Mouse (Mus musculus): ENCODE measurements around the gene Rbbp4. TPM values are rescaled to one million over a fixed set of nuclear protein-coding genes. Genes with fewer than 3 reads are reported as not detected.

The Rbbp4 gene
- polyA plus RNA-seq, 1 experiment: 64.5 TPM

DNA sequence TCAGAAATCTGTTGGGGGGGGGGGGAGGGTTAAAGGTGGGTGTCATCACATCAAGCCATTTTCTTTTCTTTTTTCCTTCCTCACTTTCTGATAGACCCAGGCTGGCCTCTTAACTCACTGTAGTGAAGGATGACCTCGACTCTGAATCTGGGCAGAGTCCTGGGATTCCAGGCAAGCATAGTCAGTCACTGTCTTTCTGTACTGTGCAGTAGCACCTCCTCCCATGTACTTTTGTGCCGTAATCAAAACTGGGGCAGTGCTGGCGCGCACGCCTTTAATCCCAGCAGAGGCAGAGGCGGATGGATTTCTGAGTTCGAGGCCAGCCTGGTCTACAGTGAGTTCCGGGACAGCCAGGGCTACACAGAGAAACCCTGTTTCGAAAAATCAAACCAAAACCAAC is 31.4 kb downstream of the Rbbp4 start:
- no peak overlapping the region for H3K4me3 ChIP-seq (ENCODE audit: insufficient read depth, low read length)
- H3K27ac ChIP-seq (ENCODE audit: insufficient read depth, low read length): no peak overlapping the region
- no peak for TF ChIP-seq POLR2A (IDR thresholded peaks at IDR 0.05; ENCODE audit: extremely low read depth, insufficient read depth, low read length)
- no peak for TF ChIP-seq CTCF (IDR thresholded peaks at IDR 0.05; ENCODE audit: extremely low read depth, insufficient read depth, low read length)
- H3K4me1 ChIP-seq (ENCODE audit: control insufficient read depth, insufficient read depth, low read length): no peaks in the 10 kb centered on the region

GRCm38 (mm10) chr4:129303401-129303800 is 31.8 kb downstream of the Rbbp4 start:
- no peak overlapping the region for H3K4me3 ChIP-seq (ENCODE audit: insufficient read depth, low read length)
- no peak overlapping the region for H3K27ac ChIP-seq (ENCODE audit: insufficient read depth, low read length)
- TF ChIP-seq POLR2A (IDR thresholded peaks at IDR 0.05; ENCODE audit: extremely low read depth, insufficient read depth, low read length) (no peak), CTCF (IDR thresholded peaks at IDR 0.05; ENCODE audit: extremely low read depth, insufficient read depth, low read length) (no peak)
- no peaks in the 10 kb centered on the region for H3K4me1 ChIP-seq (ENCODE audit: control insufficient read depth, insufficient read depth, low read length)

GRCm38 (mm10) chr4:129299121-129299520 is 36.0 kb downstream of the Rbbp4 start:
- no peak for TF ChIP-seq CTCF (IDR thresholded peaks at IDR 0.05; ENCODE audit: extremely low read depth, insufficient read depth, low read length)
- TF ChIP-seq POLR2A (IDR thresholded peaks at IDR 0.05; ENCODE audit: extremely low read depth, insufficient read depth, low read length): no peak
- H3K4me1 ChIP-seq (ENCODE audit: control insufficient read depth, insufficient read depth, low read length): no peaks in the 10 kb centered on the region
- no peak overlapping the region for H3K27ac ChIP-seq (ENCODE audit: insufficient read depth, low read length)
- no peak overlapping the region for H3K4me3 ChIP-seq (ENCODE audit: insufficient read depth, low read length)

DNA sequence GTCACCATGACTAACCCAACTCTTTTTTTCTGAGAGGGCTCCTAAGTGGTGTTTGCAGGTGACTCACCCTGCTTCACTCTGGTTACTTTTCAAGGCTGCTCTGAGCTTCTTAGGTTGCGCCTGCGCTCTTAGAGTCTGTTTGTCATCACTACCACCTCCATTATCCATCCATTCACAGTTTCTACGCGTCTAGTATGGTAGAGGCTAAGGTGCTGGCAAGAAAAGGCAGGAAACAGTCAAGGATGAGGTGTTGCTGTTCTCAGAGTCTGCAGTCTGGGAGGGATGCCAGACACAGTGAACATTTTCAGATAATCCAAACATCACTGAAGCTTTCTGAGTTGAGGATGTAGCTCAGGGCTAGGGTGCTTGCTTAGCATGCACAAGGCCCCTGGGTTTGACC is 37.4 kb downstream of the Rbbp4 start:
- no peak overlapping the region for H3K27ac ChIP-seq (ENCODE audit: insufficient read depth, low read length)

DNA sequence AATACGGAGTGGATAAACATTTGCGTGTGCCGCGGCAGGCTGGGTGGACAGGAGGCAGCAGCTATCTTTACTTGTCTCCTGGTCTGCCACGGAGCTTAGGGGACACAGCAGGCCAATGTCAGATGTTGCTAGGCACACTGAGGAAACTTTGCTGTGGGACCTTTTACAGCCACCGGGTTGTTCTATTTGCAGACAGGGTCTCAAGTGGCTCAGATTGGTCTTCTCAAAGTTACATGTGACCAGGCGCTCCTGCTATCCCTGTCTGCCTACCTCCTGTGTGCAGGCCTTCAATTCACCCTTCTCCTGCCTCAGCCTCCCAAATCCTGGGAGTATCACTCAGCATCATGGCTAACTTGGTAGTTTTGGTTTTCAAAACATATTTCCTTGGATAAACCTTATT is 39.1 kb downstream of the Rbbp4 start:
- Histone ChIP-seq H3K27ac (ENCODE audit: insufficient read depth, low read length) (no peak overlapping the region), H3K4me3 (ENCODE audit: insufficient read depth, low read length) (no peak overlapping the region), H3K4me1 (ENCODE audit: control insufficient read depth, insufficient read depth, low read length) (no peaks in the 10 kb centered on the region)
- TF ChIP-seq CTCF (IDR thresholded peaks at IDR 0.05; ENCODE audit: extremely low read depth, insufficient read depth, low read length): no peak
- TF ChIP-seq POLR2A (IDR thresholded peaks at IDR 0.05; ENCODE audit: extremely low read depth, insufficient read depth, low read length): no peak

More for the DNA sequence above, 37.4 kb downstream of the Rbbp4 start:
- Histone ChIP-seq H3K4me3 (ENCODE audit: insufficient read depth, low read length) (no peak overlapping the region), H3K4me1 (ENCODE audit: control insufficient read depth, insufficient read depth, low read length) (no peaks in the 10 kb centered on the region)
- TF ChIP-seq CTCF (IDR thresholded peaks at IDR 0.05; ENCODE audit: extremely low read depth, insufficient read depth, low read length) (no peak), POLR2A (IDR thresholded peaks at IDR 0.05; ENCODE audit: extremely low read depth, insufficient read depth, low read length) (no peak)

DNA sequence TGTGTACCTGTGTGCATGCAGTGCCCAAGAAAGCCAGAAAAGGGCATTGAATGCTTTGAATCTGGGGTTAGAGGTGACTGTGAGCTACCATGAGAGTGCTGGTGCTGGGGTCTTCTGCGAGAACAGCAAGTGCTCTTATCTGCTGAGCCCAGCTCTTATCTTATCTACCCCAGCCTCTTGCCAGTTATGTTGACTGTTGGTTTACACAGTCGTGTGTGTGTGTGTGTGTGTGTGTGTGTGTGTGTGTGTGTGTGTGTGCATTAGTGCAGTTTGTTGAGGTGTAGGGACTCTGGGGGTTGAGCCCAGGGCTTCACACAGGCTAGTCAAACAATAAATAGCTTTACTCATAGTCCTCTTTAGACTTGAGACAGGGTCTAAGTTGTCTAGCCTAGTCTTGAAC is 40.0 kb downstream of the Rbbp4 start:
- TF ChIP-seq CTCF (IDR thresholded peaks at IDR 0.05; ENCODE audit: extremely low read depth, insufficient read depth, low read length): no peak
- TF ChIP-seq POLR2A (IDR thresholded peaks at IDR 0.05; ENCODE audit: extremely low read depth, insufficient read depth, low read length): no peak
- Histone ChIP-seq H3K4me3 (ENCODE audit: insufficient read depth, low read length) (no peak overlapping the region), H3K4me1 (ENCODE audit: control insufficient read depth, insufficient read depth, low read length) (no peaks in the 10 kb centered on the region), H3K27ac (ENCODE audit: insufficient read depth, low read length) (no peak overlapping the region)

DNA sequence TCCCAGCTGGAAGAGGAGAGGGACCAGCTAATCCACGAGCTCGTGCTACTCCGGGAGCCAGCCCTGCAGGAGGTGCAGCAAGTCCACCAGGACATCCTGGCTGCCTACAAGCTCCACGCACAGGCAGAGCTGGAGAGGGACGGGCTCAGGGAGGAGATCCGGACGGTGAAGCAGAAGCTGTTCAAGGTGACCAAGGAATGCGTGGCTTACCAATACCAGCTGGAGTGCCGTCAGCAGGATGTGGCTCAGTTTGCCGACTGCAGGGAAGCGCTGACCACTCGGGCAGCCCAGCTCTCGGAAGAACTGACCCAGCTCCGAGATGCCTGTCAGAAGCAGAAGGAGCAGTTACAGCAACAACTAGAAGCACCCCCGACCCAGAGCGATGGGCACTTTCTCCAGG is 41.5 kb downstream of the Rbbp4 start:
- TF ChIP-seq POLR2A (IDR thresholded peaks at IDR 0.05; ENCODE audit: extremely low read depth, insufficient read depth, low read length): no peak
- no peak for TF ChIP-seq CTCF (IDR thresholded peaks at IDR 0.05; ENCODE audit: extremely low read depth, insufficient read depth, low read length)
- no peaks in the 10 kb centered on the region for H3K4me1 ChIP-seq (ENCODE audit: control insufficient read depth, insufficient read depth, low read length)
- H3K27ac ChIP-seq (ENCODE audit: insufficient read depth, low read length): no peak overlapping the region
- H3K4me3 ChIP-seq (ENCODE audit: insufficient read depth, low read length): no peak overlapping the region

GRCm38 (mm10) chr4:129292831-129293230 is 42.3 kb downstream of the Rbbp4 start:
- TF ChIP-seq CTCF (IDR thresholded peaks at IDR 0.05; ENCODE audit: extremely low read depth, insufficient read depth, low read length) (no peak), POLR2A (IDR thresholded peaks at IDR 0.05; ENCODE audit: extremely low read depth, insufficient read depth, low read length) (no peak)
- Histone ChIP-seq H3K27ac (ENCODE audit: insufficient read depth, low read length) (no peak overlapping the region), H3K4me1 (ENCODE audit: control insufficient read depth, insufficient read depth, low read length) (no peaks in the 10 kb centered on the region), H3K4me3 (ENCODE audit: insufficient read depth, low read length) (no peak overlapping the region)

DNA sequence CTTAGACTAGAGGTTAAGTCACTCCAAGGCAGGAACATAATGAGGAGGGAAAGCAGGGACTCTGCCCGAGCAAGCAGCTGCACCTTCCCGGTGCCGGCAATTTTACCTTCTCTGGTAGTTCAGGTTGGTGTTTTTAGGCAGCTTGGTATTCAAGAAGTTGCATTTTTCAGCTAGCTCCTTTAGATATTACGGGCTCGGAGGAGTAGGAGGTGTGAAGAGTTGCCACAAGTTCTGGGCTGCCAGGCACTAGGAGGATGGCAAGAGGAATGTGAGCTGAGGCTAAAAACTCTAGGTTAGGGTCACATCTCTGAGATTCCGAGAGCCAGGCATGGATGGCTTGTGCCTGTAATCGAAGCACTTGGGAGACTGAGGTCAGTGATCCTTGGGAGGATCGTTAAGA is 45.5 kb downstream of the Rbbp4 start:
- no peak overlapping the region for H3K4me3 ChIP-seq (ENCODE audit: insufficient read depth, low read length)
- H3K27ac ChIP-seq (ENCODE audit: insufficient read depth, low read length): no peak overlapping the region
- TF ChIP-seq POLR2A (IDR thresholded peaks at IDR 0.05; ENCODE audit: extremely low read depth, insufficient read depth, low read length) (no peak), CTCF (IDR thresholded peaks at IDR 0.05; ENCODE audit: extremely low read depth, insufficient read depth, low read length) (no peak)
- peaks cover 3% of the 10 kb centered on the region; the same call in 1 of the 2 replicates for H3K4me1 ChIP-seq (ENCODE audit: control insufficient read depth, insufficient read depth, low read length)

DNA sequence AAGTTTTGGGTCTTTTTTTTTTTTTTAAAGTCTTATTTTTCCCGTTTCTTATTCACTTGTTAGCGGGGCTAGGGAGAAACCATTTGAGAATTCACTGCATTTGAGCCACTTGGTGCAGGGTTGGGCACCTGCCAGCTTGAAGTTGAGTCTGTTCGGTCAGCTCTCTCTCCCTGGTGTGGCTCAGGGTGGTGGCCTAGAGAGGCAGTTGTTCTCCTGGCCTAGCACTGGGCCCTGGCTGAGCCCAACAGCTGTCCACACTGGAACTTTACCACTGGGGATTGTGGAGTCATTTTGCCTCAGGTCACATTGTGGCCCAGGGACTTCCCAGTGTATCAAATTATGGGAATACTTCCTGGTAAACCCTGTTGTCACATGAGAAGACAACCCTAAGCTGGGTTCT is 47.1 kb downstream of the Rbbp4 start:
- TF ChIP-seq CTCF (IDR thresholded peaks at IDR 0.05; ENCODE audit: extremely low read depth, insufficient read depth, low read length) (no peak), POLR2A (IDR thresholded peaks at IDR 0.05; ENCODE audit: extremely low read depth, insufficient read depth, low read length) (no peak)
- no peak overlapping the region for H3K27ac ChIP-seq (ENCODE audit: insufficient read depth, low read length)
- peaks cover 3% of the 10 kb centered on the region; the same call in 1 of the 2 replicates for H3K4me1 ChIP-seq (ENCODE audit: control insufficient read depth, insufficient read depth, low read length)
- H3K4me3 ChIP-seq (ENCODE audit: insufficient read depth, low read length): no peak overlapping the region
